Mouse (Mus musculus): ENCODE data around the gene Lnx1.

GRCm38 (mm10) chr5:74683832-74684231, 18.9 kb downstream of the Lnx1 start:
- TF ChIP-seq CTCF (IDR thresholded peaks at IDR 0.05; ENCODE audit: low read depth), result no peak
- no peak for TF ChIP-seq EP300 (IDR thresholded peaks at IDR 0.05; ENCODE audit: low read depth)
